Mouse (Mus musculus) MEL (cell line): ENCODE results near the gene Nlgn1. TPM values are rescaled to one million over a fixed set of nuclear protein-coding genes. Genes with fewer than 3 reads are reported as not detected.

Experiments used
- DNase-seq: peaks from one replicate; pipeline ENCODE4 v3.0.0; 2011; ENCODE audit warnings: low read depth, low spot score
- H3K27ac ChIP-seq: 2 replicates; pipeline ENCODE4 v1.5.1; 2012; ENCODE audit warnings: low read depth, mild to moderate bottlenecking, control low read depth, low read length, moderate library complexity; ENCODE audit not compliant: control insufficient read depth
- H3K27me3 ChIP-seq, 2 experiments: fragments of 150-350 bp in 1 of 2; sonication (generic) in 1 of 2; 2 replicates each; pipeline ENCODE4 v1.6.1; 2012; ENCODE audit warnings: low read length in 2 of 2, mild to moderate bottlenecking in 2 of 2, improper control_type of control experiment in 1 of 2, moderate library complexity in 1 of 2; ENCODE audit not compliant: insufficient read depth in 2 of 2, control insufficient read depth in 1 of 2
- H3K36me3 ChIP-seq, 2 experiments: 2 replicates each; pipeline ENCODE4 v1.6.1; 2012 to 2014; ENCODE audit warnings: low read length in 2 of 2, improper control_type of control experiment in 1 of 2, inconsistent platforms in 1 of 2, mild to moderate bottlenecking in 1 of 2; ENCODE audit not compliant: insufficient read depth in 2 of 2, control insufficient read depth in 1 of 2
- H3K4me1 ChIP-seq, 2 experiments: fragments of 150-350 bp in 1 of 2; sonication (generic) in 1 of 2; 2 replicates each; pipeline ENCODE4 v1.6.1; 2012; ENCODE audit warnings: low read length in 2 of 2, improper control_type of control experiment in 1 of 2, mild to moderate bottlenecking in 1 of 2; ENCODE audit not compliant: insufficient read depth in 2 of 2, control insufficient read depth in 1 of 2
- H3K4me3 ChIP-seq, 2 experiments: fragments of 150-350 bp in 1 of 2; sonication (generic) in 1 of 2; 2 replicates each; pipeline ENCODE4 v1.5.1; 2012; ENCODE audit warnings: low read depth in 2 of 2, low read length in 2 of 2, mild to moderate bottlenecking in 2 of 2, moderate library complexity in 2 of 2, control low read depth in 1 of 2, improper control_type of control experiment in 1 of 2; ENCODE audit not compliant: control insufficient read depth in 1 of 2, insufficient read depth in 1 of 2
- H3K79me2 ChIP-seq: 2 replicates; pipeline ENCODE4 v1.6.1; 2012; ENCODE audit warnings: mild to moderate bottlenecking, low read length, moderate library complexity; ENCODE audit not compliant: control insufficient read depth, poor library complexity, insufficient read depth
- H3K9ac ChIP-seq: 2 replicates; pipeline ENCODE4 v1.6.1; 2012; ENCODE audit warnings: low read depth, mild to moderate bottlenecking, control low read depth, low read length, moderate library complexity; ENCODE audit not compliant: control insufficient read depth, poor library complexity, severe bottlenecking
- H3K9me3 ChIP-seq: fragments of 150-350 bp; sonication (generic); replicated peaks from 2 replicates; pipeline ENCODE4 v1.6.1; 2012; ENCODE audit warnings: mild to moderate bottlenecking, low read length, improper control_type of control experiment, moderate library complexity; ENCODE audit not compliant: insufficient read depth
- BHLHE40 ChIP-seq: IDR thresholded peaks from 2 replicates; pipeline ENCODE4 v1.6.1; 2012; ENCODE audit warnings: low read depth, mild to moderate bottlenecking, inconsistent platforms, low read length, improper control_type of control experiment, borderline replicate concordance
- E2F4 ChIP-seq: IDR thresholded peaks from 2 replicates; pipeline ENCODE4 v1.6.1; 2011; ENCODE audit warnings: low read depth, low read length, improper control_type of control experiment, borderline replicate concordance
- ELF1 ChIP-seq: IDR thresholded peaks from 2 replicates; pipeline ENCODE4 v1.6.1; 2014; ENCODE audit warnings: low read depth, mild to moderate bottlenecking, inconsistent platforms, low read length, improper control_type of control experiment, moderate library complexity
- ETS1 ChIP-seq: IDR thresholded peaks from 2 replicates; pipeline ENCODE4 v1.6.1; 2012; ENCODE audit warnings: low read depth, mild to moderate bottlenecking, inconsistent platforms, low read length, improper control_type of control experiment, moderate library complexity
- GABPA ChIP-seq: IDR thresholded peaks from 2 replicates; pipeline ENCODE4 v1.6.1; 2012; ENCODE audit warnings: low read depth, mild to moderate bottlenecking, inconsistent platforms, low read length, improper control_type of control experiment, moderate library complexity
- GATA1 ChIP-seq: IDR thresholded peaks from 2 replicates; pipeline ENCODE4 v1.6.1; 2011; ENCODE audit warnings: low read depth, low read length, improper control_type of control experiment
- KAT2A ChIP-seq: conservative IDR thresholded peaks from 2 replicates; pipeline ENCODE4 v1.6.1; 2012; ENCODE audit warnings: low read depth, low read length, improper control_type of control experiment, inconsistent platforms
- MAFK ChIP-seq: IDR thresholded peaks from 2 replicates; pipeline ENCODE4 v1.6.1; 2011; ENCODE audit warnings: low read depth, mild to moderate bottlenecking, low read length, improper control_type of control experiment, borderline replicate concordance
- MAZ ChIP-seq: IDR thresholded peaks from 2 replicates; pipeline ENCODE4 v1.6.1; 2012; ENCODE audit warnings: low read depth, mild to moderate bottlenecking, inconsistent platforms, low read length, improper control_type of control experiment
- MYB ChIP-seq: IDR thresholded peaks from 2 replicates; pipeline ENCODE4 v1.6.1; 2011; ENCODE audit warnings: mild to moderate bottlenecking, low read depth, low read length, improper control_type of control experiment
- MYC ChIP-seq: IDR thresholded peaks from 2 replicates; pipeline ENCODE4 v1.6.1; 2011; ENCODE audit warnings: low read depth, mild to moderate bottlenecking, low read length, improper control_type of control experiment, moderate library complexity
- NELFE ChIP-seq: IDR thresholded peaks from 2 replicates; pipeline ENCODE4 v1.6.1; 2011; ENCODE audit warnings: low read depth, low read length, improper control_type of control experiment
- NRF1 ChIP-seq: IDR thresholded peaks from 2 replicates; pipeline ENCODE4 v1.6.1; 2014; ENCODE audit warnings: low read depth, mild to moderate bottlenecking, inconsistent platforms, low read length, improper control_type of control experiment, moderate library complexity; ENCODE audit not compliant: poor library complexity, insufficient read depth, severe bottlenecking
- POLR2A ChIP-seq, 2 experiments: IDR thresholded peaks; 2 replicates each; pipeline ENCODE4 v1.6.1; 2011 to 2012; ENCODE audit warnings: low read length in 2 of 2, mild to moderate bottlenecking in 2 of 2, control low read depth in 1 of 2, improper control_type of control experiment in 1 of 2, low read depth in 1 of 2, moderate library complexity in 1 of 2; ENCODE audit not compliant: control insufficient read depth in 1 of 2, insufficient read depth in 1 of 2, poor library complexity in 1 of 2
- POLR2AphosphoS2 ChIP-seq: IDR thresholded peaks from 2 replicates; pipeline ENCODE4 v1.6.1; 2011; ENCODE audit warnings: low read length, improper control_type of control experiment
- RAD21 ChIP-seq: IDR thresholded peaks from 2 replicates; pipeline ENCODE4 v1.6.1; 2011; ENCODE audit warnings: mild to moderate bottlenecking, low read depth, low read length, improper control_type of control experiment
- RCOR1 ChIP-seq: IDR thresholded peaks from 2 replicates; pipeline ENCODE4 v1.6.1; 2012; ENCODE audit warnings: low read depth, mild to moderate bottlenecking, inconsistent platforms, low read length, improper control_type of control experiment
- SIN3A ChIP-seq: IDR thresholded peaks from 2 replicates; pipeline ENCODE4 v1.6.1; 2012; ENCODE audit warnings: low read length, improper control_type of control experiment, inconsistent platforms
- SMC3 ChIP-seq: IDR thresholded peaks from 2 replicates; pipeline ENCODE4 v1.6.1; 2011; ENCODE audit warnings: low read depth, low read length, improper control_type of control experiment
- TCF12 ChIP-seq: IDR thresholded peaks from 2 replicates; pipeline ENCODE4 v1.6.1; 2014; ENCODE audit warnings: low read depth, mild to moderate bottlenecking, inconsistent platforms, low read length, improper control_type of control experiment, moderate library complexity
- UBTF ChIP-seq: IDR thresholded peaks from 2 replicates; pipeline ENCODE4 v1.6.1; 2012; ENCODE audit warnings: low read depth, mild to moderate bottlenecking, inconsistent platforms, low read length, improper control_type of control experiment, moderate library complexity, borderline replicate concordance; ENCODE audit not compliant: insufficient read depth
- USF1 ChIP-seq: IDR thresholded peaks from 2 replicates; pipeline ENCODE4 v1.6.1; 2014; ENCODE audit warnings: low read depth, mild to moderate bottlenecking, inconsistent platforms, low read length, improper control_type of control experiment, moderate library complexity
- USF2 ChIP-seq, 2 experiments: IDR thresholded peaks; 2 replicates each; pipeline ENCODE4 v1.6.1; 2011 to 2012; ENCODE audit warnings: improper control_type of control experiment in 2 of 2, low read length in 2 of 2, borderline replicate concordance in 1 of 2, inconsistent platforms in 1 of 2, low read depth in 1 of 2, mild to moderate bottlenecking in 1 of 2; ENCODE audit not compliant: insufficient read depth in 1 of 2
- ZKSCAN1 ChIP-seq: IDR thresholded peaks from 2 replicates; pipeline ENCODE4 v1.6.1; 2012; ENCODE audit warnings: low read depth, mild to moderate bottlenecking, inconsistent platforms, low read length, improper control_type of control experiment, moderate library complexity
- ZMIZ1 ChIP-seq: IDR thresholded peaks from 2 replicates; pipeline ENCODE4 v1.6.1; 2012; ENCODE audit warnings: low read depth, mild to moderate bottlenecking, inconsistent platforms, low read length, improper control_type of control experiment, moderate library complexity
- polyA plus RNA-seq, 2 experiments: library from polyadenylated mRNA; stranded (reverse) in 1 of 2; unstranded in 1 of 2; fragments of >175 nt in 1 of 2; fragments of >200 nt in 1 of 2; gene quantifications; 2 replicates each; pipeline versions ENCODE4 v1.2.1 to v1.2.4; 2012; ENCODE audit warnings: low replicate concordance in 2 of 2, low read depth in 1 of 2; ENCODE audit not compliant: insufficient read length in 2 of 2, insufficient read depth in 1 of 2, missing spikeins in 1 of 2
- total RNA-seq: library from RNA; depleted of rRNA; stranded (reverse); fragments of 300-350 nt; gene quantifications from 2 replicates; pipeline ENCODE4 v1.2.3, GENCODE M21; 2012

Gene Nlgn1
- total and polyA plus RNA-seq, 3 experiments = not detected

DNA sequence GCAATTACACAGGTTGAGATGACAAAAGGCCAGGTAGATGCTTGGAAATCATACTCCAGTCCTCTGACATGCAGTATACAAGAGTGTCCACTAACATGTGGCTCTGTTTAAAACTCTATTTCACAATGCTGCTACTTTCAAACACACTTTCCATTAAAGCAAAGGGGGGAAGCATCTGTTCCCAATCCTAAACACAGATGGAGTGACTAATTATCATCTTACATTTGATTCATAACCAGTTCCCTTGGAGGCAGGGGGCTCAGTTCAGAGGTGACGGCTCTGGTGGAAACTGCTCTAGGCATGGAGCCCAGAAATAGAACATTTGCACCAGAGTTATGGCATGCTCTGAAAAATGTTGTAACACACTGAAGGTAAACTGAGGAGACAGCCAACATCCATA, 7.8 kb downstream of the Nlgn1 start:
- TF ChIP-seq ELF1 (no peak), GATA1 (no peak), USF1 (no peak), E2F4 (no peak), SIN3A (no peak), RCOR1 (no peak), ZMIZ1 (no peak), GABPA (no peak), BHLHE40 (no peak), RAD21 (no peak), UBTF (no peak), POLR2AphosphoS2 (no peak), NELFE (no peak), ZKSCAN1 (no peak), MAZ (no peak), USF2 (IDR thresholded peaks at IDR 0.05; ENCODE audit: borderline replicate concordance in 1 of 2, insufficient read depth in 1 of 2, low read depth in 1 of 2, low read length in 2 of 2) (no peak), MAFK (no peak)
- TF ChIP-seq, all 39 proteins: peak for 0
- no peak overlapping the region for H3K9ac ChIP-seq
- no peaks in the 10 kb centered on the region for H3K9me3 ChIP-seq
- peaks cover 2% of the 10 kb centered on the region in 2 experiments; a peak in 2 of 4 replicates for H3K27me3 ChIP-seq
- H3K27ac ChIP-seq = no peak overlapping the region
- no peaks in the 10 kb centered on the region for H3K4me1 ChIP-seq
- no peaks in the 10 kb centered on the region for H3K36me3 ChIP-seq
- DNase-seq = no peak
- no peak overlapping the region for H3K4me3 ChIP-seq
- no peaks in the 10 kb centered on the region for H3K79me2 ChIP-seq

DNA sequence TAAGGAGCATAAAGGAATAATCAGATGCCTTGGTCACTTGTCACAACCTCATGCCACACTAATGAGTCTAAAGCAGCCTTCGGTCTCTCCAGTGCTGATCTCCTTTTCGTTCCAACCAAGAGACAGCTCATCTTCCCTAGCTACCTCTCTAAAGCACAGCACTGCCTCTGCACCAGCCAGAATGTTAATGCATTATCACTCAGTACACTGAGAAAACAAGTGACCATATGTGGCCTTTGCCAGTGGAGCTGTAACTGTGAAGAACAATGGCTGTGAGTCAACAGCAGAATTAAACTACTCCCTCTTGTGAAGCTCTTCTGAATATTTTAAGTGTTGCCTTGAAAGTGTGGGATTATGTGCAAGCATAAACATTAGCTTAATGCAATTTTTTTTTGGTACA, 14.9 kb downstream of the Nlgn1 start:
- Histone ChIP-seq H3K4me1 (no peaks in the 10 kb centered on the region), H3K27ac (no peak overlapping the region), H3K36me3 (no peaks in the 10 kb centered on the region), H3K9ac (no peak overlapping the region), H3K4me3 (no peak overlapping the region), H3K27me3 (peaks cover 2% of the 10 kb centered on the region in 2 experiments; a peak in 2 of 4 replicates), H3K79me2 (no peaks in the 10 kb centered on the region), H3K9me3 (no peaks in the 10 kb centered on the region)
- no peak for TF ChIP-seq NRF1
- no peak for TF ChIP-seq GABPA
- no peak for TF ChIP-seq KAT2A
- TF ChIP-seq BHLHE40 = no peak
- no peak for TF ChIP-seq SMC3
- no peak for TF ChIP-seq ZMIZ1
- no peak for TF ChIP-seq TCF12
- no peak for TF ChIP-seq MYC
- no peak for TF ChIP-seq POLR2A (IDR thresholded peaks at IDR 0.05; ENCODE audit: control insufficient read depth in 1 of 2, insufficient read depth in 1 of 2, low read depth in 1 of 2, low read length in 2 of 2, poor library complexity in 1 of 2)
- TF ChIP-seq SIN3A = no peak
- no peak for TF ChIP-seq MYB
- TF ChIP-seq ETS1 = no peak
- no peak for DNase-seq
